Mouse (Mus musculus): ENCODE measurements at regions not wholly inside any gene's neighbourhood (a gene's known extent, or its start where the extent isn't known, plus 50 kb on each side); places are given as distances from the start of the nearest gene placed in this dataset.

- Histone ChIP-seq H3K36me3 (ENCODE audit: control insufficient read depth, insufficient read depth, low read length, poor library complexity, severe bottlenecking) (no peaks in the 10 kb centered on the region), H3K9me3 (replicated peaks; ENCODE audit: control insufficient read depth, insufficient read depth, low read length, poor library complexity, severe bottlenecking) (no peaks in the 10 kb centered on the region), H3K27me3 (ENCODE audit: control insufficient read depth, insufficient read depth, low read length, poor library complexity, severe bottlenecking) (no peaks in the 10 kb centered on the region), H3K4me3 (ENCODE audit: low read depth, low read length) (no peak overlapping the region), H3K4me1 (ENCODE audit: control insufficient read depth, insufficient read depth, low read length) (no peaks in the 10 kb centered on the region), H3K27ac (ENCODE audit: insufficient read depth, low read length) (no peak overlapping the region), H3K9ac (ENCODE audit: low read depth, poor library complexity, severe bottlenecking) (no peak overlapping the region)
- no peak for TF ChIP-seq EP300 (IDR thresholded peaks at IDR 0.05; ENCODE audit: insufficient read depth, low read depth, low read length)
- no peak for TF ChIP-seq POLR2A (IDR thresholded peaks at IDR 0.05; ENCODE audit: insufficient read depth, low read length)
- TF ChIP-seq CTCF (IDR thresholded peaks at IDR 0.05; ENCODE audit: low read depth, low read length) = no peak
Observed at GRCm38 (mm10) chr13:32422485-32422884, 83.9 kb upstream of the Gmds start.

- no peaks in the 10 kb centered on the region for H3K4me1 ChIP-seq (ENCODE audit: control insufficient read depth, insufficient read depth, low read length)
- H3K36me3 ChIP-seq (ENCODE audit: control insufficient read depth, insufficient read depth, low read length, poor library complexity, severe bottlenecking) = no peaks in the 10 kb centered on the region
- H3K27ac ChIP-seq (ENCODE audit: insufficient read depth, low read length) = no peak overlapping the region
- no peak overlapping the region for H3K4me3 ChIP-seq (ENCODE audit: low read depth, low read length)
- no peaks in the 10 kb centered on the region for H3K27me3 ChIP-seq (ENCODE audit: control insufficient read depth, insufficient read depth, low read length, poor library complexity, severe bottlenecking)
- no peak for TF ChIP-seq EP300 (IDR thresholded peaks at IDR 0.05; ENCODE audit: insufficient read depth, low read depth, low read length)
- TF ChIP-seq POLR2A (IDR thresholded peaks at IDR 0.05; ENCODE audit: insufficient read depth, low read length) = no peak
- TF ChIP-seq CTCF (IDR thresholded peaks at IDR 0.05; ENCODE audit: low read depth, low read length) = no peak
- H3K9me3 ChIP-seq (replicated peaks; ENCODE audit: control insufficient read depth, insufficient read depth, low read length, poor library complexity, severe bottlenecking) = no peaks in the 10 kb centered on the region
- no peak overlapping the region for H3K9ac ChIP-seq (ENCODE audit: low read depth, poor library complexity, severe bottlenecking)
Observed at GRCm38 (mm10) chr13:32419326-32419725, 80.8 kb upstream of the Gmds start.

- Histone ChIP-seq H3K9ac (ENCODE audit: low read depth, poor library complexity, severe bottlenecking) (no peak overlapping the region), H3K27ac (ENCODE audit: insufficient read depth, low read length) (no peak overlapping the region), H3K27me3 (ENCODE audit: control insufficient read depth, insufficient read depth, low read length, poor library complexity, severe bottlenecking) (no peaks in the 10 kb centered on the region), H3K4me3 (ENCODE audit: low read depth, low read length) (no peak overlapping the region), H3K9me3 (replicated peaks; ENCODE audit: control insufficient read depth, insufficient read depth, low read length, poor library complexity, severe bottlenecking) (no peaks in the 10 kb centered on the region), H3K4me1 (ENCODE audit: control insufficient read depth, insufficient read depth, low read length) (no peaks in the 10 kb centered on the region), H3K36me3 (ENCODE audit: control insufficient read depth, insufficient read depth, low read length, poor library complexity, severe bottlenecking) (no peaks in the 10 kb centered on the region)
- TF ChIP-seq EP300 (IDR thresholded peaks at IDR 0.05; ENCODE audit: insufficient read depth, low read depth, low read length) = no peak
- no peak for TF ChIP-seq CTCF (IDR thresholded peaks at IDR 0.05; ENCODE audit: low read depth, low read length)
- TF ChIP-seq POLR2A (IDR thresholded peaks at IDR 0.05; ENCODE audit: insufficient read depth, low read length) = no peak
Observed at GRCm38 (mm10) chr13:32418655-32419054, 80.1 kb upstream of the Gmds start.

- Histone ChIP-seq H3K27me3 (ENCODE audit: control insufficient read depth, insufficient read depth, low read length, poor library complexity, severe bottlenecking) (no peaks in the 10 kb centered on the region), H3K9me3 (replicated peaks; ENCODE audit: control insufficient read depth, insufficient read depth, low read length, poor library complexity, severe bottlenecking) (no peaks in the 10 kb centered on the region), H3K36me3 (ENCODE audit: control insufficient read depth, insufficient read depth, low read length, poor library complexity, severe bottlenecking) (no peaks in the 10 kb centered on the region), H3K4me1 (ENCODE audit: control insufficient read depth, insufficient read depth, low read length) (no peaks in the 10 kb centered on the region), H3K9ac (ENCODE audit: low read depth, poor library complexity, severe bottlenecking) (no peak overlapping the region), H3K27ac (ENCODE audit: insufficient read depth, low read length) (no peak overlapping the region), H3K4me3 (ENCODE audit: low read depth, low read length) (no peak overlapping the region)
- TF ChIP-seq CTCF (IDR thresholded peaks at IDR 0.05; ENCODE audit: low read depth, low read length) = no peak
- TF ChIP-seq POLR2A (IDR thresholded peaks at IDR 0.05; ENCODE audit: insufficient read depth, low read length) = no peak
Observed at GRCm38 (mm10) chr13:32417907-32418306, 79.4 kb upstream of the Gmds start.

- no peaks in the 10 kb centered on the region for H3K4me1 ChIP-seq (ENCODE audit: control insufficient read depth, insufficient read depth, low read length)
- no peak overlapping the region for H3K9ac ChIP-seq (ENCODE audit: low read depth, poor library complexity, severe bottlenecking)
- H3K27ac ChIP-seq (ENCODE audit: insufficient read depth, low read length) = no peak overlapping the region
- no peaks in the 10 kb centered on the region for H3K36me3 ChIP-seq (ENCODE audit: control insufficient read depth, insufficient read depth, low read length, poor library complexity, severe bottlenecking)
- H3K9me3 ChIP-seq (replicated peaks; ENCODE audit: control insufficient read depth, insufficient read depth, low read length, poor library complexity, severe bottlenecking) = no peaks in the 10 kb centered on the region
- no peak for TF ChIP-seq POLR2A (IDR thresholded peaks at IDR 0.05; ENCODE audit: insufficient read depth, low read length)
- TF ChIP-seq EP300 (IDR thresholded peaks at IDR 0.05; ENCODE audit: insufficient read depth, low read depth, low read length) = no peak
- TF ChIP-seq CTCF (IDR thresholded peaks at IDR 0.05; ENCODE audit: low read depth, low read length) = peak; percentile 64
- no peaks in the 10 kb centered on the region for H3K27me3 ChIP-seq (ENCODE audit: control insufficient read depth, insufficient read depth, low read length, poor library complexity, severe bottlenecking)
- H3K4me3 ChIP-seq (ENCODE audit: low read depth, low read length) = no peak overlapping the region
Observed at GRCm38 (mm10) chr13:32411287-32411935, 72.9 kb upstream of the Gmds start.

GRCm38 (mm10) chr13:32410065-32410464 lies 71.5 kb upstream of the Gmds start:
- Histone ChIP-seq H3K9ac (ENCODE audit: low read depth, poor library complexity, severe bottlenecking) (no peak overlapping the region), H3K4me1 (ENCODE audit: control insufficient read depth, insufficient read depth, low read length) (no peaks in the 10 kb centered on the region), H3K36me3 (ENCODE audit: control insufficient read depth, insufficient read depth, low read length, poor library complexity, severe bottlenecking) (no peaks in the 10 kb centered on the region), H3K9me3 (replicated peaks; ENCODE audit: control insufficient read depth, insufficient read depth, low read length, poor library complexity, severe bottlenecking) (no peaks in the 10 kb centered on the region), H3K4me3 (ENCODE audit: low read depth, low read length) (no peak overlapping the region), H3K27ac (ENCODE audit: insufficient read depth, low read length) (no peak overlapping the region), H3K27me3 (ENCODE audit: control insufficient read depth, insufficient read depth, low read length, poor library complexity, severe bottlenecking) (no peaks in the 10 kb centered on the region)
- TF ChIP-seq POLR2A (IDR thresholded peaks at IDR 0.05; ENCODE audit: insufficient read depth, low read length) (no peak), CTCF (IDR thresholded peaks at IDR 0.05; ENCODE audit: low read depth, low read length) (no peak)

Data from ES-Bruce4 (cell line).